Mouse (Mus musculus) embryonic stem cell, embryonic (primary cell): ENCODE results near the gene E130308A19Rik.

ENCODE experiments used
- CTCF ChIA-PET, 4 experiments: fragments of 300-600 bp in 2 of 4; fragments of 350-600 bp in 2 of 4; sonication (Branson Sonifier 250); formaldehyde crosslinking; loops; one replicate each; lab custom pipeline; 2022; ENCODE audit warnings: inconsistent platforms in 2 of 4; lab: Charles Lee
- POLR2A ChIA-PET, 4 experiments: fragments of 300-600 bp in 2 of 4; fragments of 350-600 bp in 2 of 4; sonication (Branson Sonifier 250); formaldehyde crosslinking; loops; one replicate each; lab custom pipeline; 2022; ENCODE audit warnings: antibody characterized with exemption in 4 of 4, inconsistent platforms in 1 of 4; lab: Charles Lee

Gene E130308A19Rik

DNA sequence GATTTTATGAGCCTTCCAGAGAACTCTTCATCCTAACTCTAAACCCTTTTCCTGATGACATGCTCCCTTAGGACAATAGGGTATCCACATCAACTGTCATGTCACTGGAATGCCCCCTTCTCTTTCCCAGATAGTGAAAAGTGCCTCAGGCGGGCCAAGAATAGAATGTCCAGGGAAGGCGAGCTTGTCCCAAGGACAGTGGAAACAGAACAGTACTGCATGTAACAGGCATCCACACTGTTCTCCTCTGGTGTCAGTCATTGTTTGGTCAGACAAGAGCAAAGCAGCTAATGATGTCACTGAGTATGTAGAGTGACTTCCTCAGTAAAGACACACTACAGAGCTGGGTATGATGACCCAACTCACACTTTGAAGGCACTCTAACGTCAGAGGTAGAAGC is 151.8 kb downstream of the E130308A19Rik start:
- ChIA-PET POLR2A (interaction anchor here in 2 of 4 experiments (0.6 to 2.0 kb wide), 6 partner anchors 8 to 184 kb away, joined by 3 to 6 read pairs (median 4); partner anchors contain the start of gene Snx30 (in 1 of the 2)), CTCF (interaction anchor here in 2 of 4 experiments (0.8 to 3.0 kb wide), 3 partner anchors 16 to 151 kb away, joined by 3 to 13 read pairs (median 3); no protein-coding TSS in a partner anchor)

DNA sequence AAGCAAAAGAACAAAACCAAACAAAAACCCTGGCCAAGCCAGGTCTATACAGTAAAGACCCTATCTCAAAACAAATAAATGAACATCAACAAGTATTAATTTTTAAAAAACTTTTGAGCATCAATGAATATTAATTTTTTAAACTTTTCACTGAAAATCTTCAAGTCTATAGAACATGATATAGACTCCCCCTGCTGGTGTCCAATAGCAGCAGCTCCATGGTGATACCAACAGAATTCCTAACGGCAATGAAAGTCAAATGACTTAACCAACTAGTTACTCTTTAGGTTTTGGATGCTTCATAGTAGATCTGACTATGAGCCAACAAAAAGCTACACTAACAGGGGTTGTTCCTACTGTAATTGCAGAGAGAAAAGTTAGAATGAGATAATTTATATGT is 154.6 kb downstream of the E130308A19Rik start:
- CTCF ChIA-PET: interaction anchor here (0.6 to 1.9 kb wide), 9 partner anchors 13 to 159 kb away, joined by 3 to 11 read pairs (median 3); partner anchors contain the start of gene Snx30 (in 1 of the 4)

DNA sequence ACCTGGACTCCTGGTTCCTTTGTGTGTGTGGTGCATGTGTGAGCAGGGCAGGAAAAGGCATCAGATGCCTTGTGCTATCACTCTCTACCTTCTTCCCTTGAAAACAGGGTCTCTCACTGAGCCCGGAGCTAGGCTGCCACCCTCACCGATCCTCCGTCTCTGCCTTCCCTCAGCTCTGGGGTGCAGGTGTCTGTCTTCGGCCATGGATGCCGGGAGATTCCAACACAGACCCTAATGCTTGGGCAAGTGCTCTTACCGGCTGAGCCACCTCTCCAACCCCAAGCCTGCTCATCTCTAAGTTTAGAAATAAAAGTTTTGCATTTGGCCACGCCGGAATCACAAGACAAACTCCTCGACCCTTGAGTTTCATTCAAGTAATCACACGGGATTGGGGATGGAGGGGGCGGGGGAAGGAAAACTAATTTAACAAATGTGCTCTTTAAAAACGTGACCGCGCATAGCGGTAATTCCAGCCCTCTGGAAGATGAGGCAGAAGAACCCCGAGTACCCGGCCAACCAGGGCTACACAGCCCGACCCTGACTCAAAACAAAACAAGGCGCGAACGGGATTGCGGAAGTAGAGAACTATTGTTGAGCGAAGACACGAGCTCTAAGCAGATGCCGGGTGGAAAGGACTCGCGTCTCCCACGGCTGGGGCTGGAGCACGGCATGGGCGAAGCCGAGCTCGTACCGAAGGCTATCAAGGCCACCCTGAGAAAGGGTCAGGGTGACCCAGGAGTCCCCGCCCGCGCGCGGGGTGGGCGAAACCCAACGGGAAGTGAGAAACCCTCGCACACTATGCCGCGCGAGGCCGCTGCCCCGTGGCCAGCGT is 157.1 kb downstream of the E130308A19Rik start:
- ChIA-PET POLR2A (interaction anchor here (0.6 to 7.5 kb wide), 41 partner anchors 8 to 594 kb away, joined by 3 to 55 read pairs (median 4); partner anchors contain the start of genes Snx30 (in 3 of the 4), E130308A19Rik (in 2 of the 4), Hsdl2 (in 1 of the 4) and Ugcg (in 1 of the 4)), CTCF (interaction anchor here (0.6 to 5.0 kb wide), 5 partner anchors 11 to 145 kb away, joined by 3 to 26 read pairs (median 3); no protein-coding TSS in a partner anchor)

More for the DNA sequence above, 154.6 kb downstream of the E130308A19Rik start:
- POLR2A ChIA-PET: interaction anchor here in 3 of 4 experiments (0.6 to 7.5 kb wide), 11 partner anchors 9 to 822 kb away, joined by 3 to 55 read pairs (median 3); partner anchors contain the start of genes Snx30 (in 2 of the 3) and E130308A19Rik (in 1 of the 3)

DNA sequence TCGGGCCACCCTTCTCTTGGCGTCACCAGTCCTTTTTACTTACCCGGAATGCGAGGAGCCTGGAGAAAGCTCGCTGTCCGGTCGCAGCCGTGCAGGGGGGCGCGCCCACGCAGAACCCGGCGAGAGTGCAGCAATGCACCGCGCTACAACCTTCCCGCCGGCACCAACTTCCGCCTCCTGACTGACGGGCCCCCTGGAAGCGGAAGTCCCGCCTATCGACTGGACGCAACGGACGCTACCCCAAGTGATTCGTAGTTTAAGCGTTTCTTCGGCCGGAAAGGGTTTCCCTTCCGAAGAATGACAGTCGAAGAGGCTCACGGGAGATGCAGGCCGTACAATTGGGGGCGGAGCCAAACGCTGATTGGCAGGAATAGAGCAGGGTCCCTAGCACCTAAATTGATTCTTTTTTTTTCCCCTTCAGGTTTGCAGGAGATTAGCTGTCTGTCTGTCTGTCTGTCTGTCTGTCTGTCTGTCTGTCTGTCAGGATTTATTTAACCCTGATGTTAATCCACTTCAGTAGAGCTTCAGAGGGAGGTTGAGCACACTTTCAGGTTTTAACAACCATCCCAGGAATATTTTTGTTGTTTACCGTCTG is 157.8 kb downstream of the E130308A19Rik start:
- ChIA-PET POLR2A (interaction anchor here (0.6 to 7.5 kb wide), 40 partner anchors 9 to 595 kb away, joined by 3 to 55 read pairs (median 4); partner anchors contain the start of genes Snx30 (in 3 of the 4), E130308A19Rik (in 2 of the 4), Hsdl2 (in 1 of the 4) and Ugcg (in 1 of the 4)), CTCF (interaction anchor here (0.6 to 5.0 kb wide), 7 partner anchors 10 to 144 kb away, joined by 3 to 26 read pairs (median 3); partner anchors contain the start of gene Snx30 (in 1 of the 4))

DNA sequence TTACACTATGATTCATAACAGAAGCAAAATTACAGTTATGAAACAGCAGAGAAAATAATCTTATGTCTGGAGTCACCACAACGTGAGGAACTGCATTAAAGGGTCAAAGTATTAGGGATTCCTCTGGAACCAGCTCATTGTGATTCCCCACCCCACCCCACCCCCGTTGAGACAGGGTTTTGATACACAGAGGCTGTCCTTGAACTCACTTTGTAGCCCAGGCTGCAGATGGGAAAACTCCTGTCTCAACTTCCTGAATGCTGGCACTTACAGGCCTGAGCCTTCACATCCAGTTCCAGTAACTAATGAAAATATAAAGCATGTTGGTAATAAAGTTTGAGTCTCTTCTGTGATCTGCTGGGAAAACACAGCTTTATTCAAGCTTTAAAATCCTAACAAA is 159.4 kb downstream of the E130308A19Rik start:
- ChIA-PET CTCF (interaction anchor here in 3 of 4 experiments (0.5 to 5.0 kb wide), 9 partner anchors 9 to 1829 kb away, joined by 3 to 26 read pairs (median 4); partner anchors contain the start of gene Snx30 (in 1 of the 3)), POLR2A (interaction anchor here in 3 of 4 experiments (0.5 to 7.5 kb wide), 8 partner anchors 10 to 78 kb away, joined by 3 to 55 read pairs (median 4); partner anchors contain the start of gene Snx30 (in 2 of the 3))

DNA sequence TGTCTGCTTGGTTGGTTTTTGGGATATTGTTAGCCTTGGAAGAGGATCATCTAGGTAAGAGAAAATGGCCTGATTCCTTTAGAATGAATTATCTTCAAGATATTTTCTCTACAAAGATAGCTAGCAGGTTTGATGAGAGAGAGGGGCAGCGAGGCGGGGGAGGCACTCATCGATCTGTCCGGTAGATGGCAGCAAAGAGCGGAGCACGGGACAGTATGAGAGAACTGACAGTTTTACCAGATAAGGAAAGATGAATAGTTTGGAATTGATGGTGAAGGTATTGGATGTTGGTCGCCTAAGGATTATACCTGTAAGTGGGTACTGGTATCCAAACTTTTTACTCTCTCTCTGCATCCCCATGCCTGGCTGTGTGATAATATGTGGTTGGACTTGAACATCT is 160.7 kb downstream of the E130308A19Rik start:
- ChIA-PET POLR2A (interaction anchor here in 3 of 4 experiments (1.0 to 3.8 kb wide), 6 partner anchors 11 to 114 kb away, joined by 3 to 17 read pairs (median 4); partner anchors contain the start of gene Snx30 (in 3 of the 3)), CTCF (interaction anchor here (0.5 to 5.0 kb wide), 27 partner anchors 9 to 651 kb away, joined by 3 to 26 read pairs (median 4); partner anchors contain the start of genes Inip (in 1 of the 4) and Snx30 (in 1 of the 4))

DNA sequence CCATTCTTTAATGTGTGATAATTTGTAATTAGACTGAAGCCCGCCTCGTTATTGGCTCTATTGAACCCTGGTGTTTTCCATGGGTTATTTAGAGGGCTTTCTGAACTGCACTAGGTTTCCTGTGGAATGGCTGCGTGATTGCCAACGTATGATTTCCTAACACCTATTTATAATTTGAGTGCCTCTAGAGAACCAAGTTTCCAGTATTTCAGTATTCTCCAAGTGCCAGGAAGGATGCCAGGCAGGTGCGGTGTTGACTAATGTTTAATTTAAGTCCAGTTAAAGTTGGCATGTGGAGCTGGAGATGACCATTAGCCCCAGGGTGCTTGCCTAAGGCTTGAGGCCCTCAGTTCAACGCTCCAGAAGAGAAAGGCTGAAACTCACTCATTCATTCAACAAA is 161.1 kb downstream of the E130308A19Rik start:
- POLR2A ChIA-PET: interaction anchor here in 3 of 4 experiments (1.0 to 3.8 kb wide), 6 partner anchors 10 to 115 kb away, joined by 3 to 17 read pairs (median 4); partner anchors contain the start of gene Snx30 (in 3 of the 3)
- CTCF ChIA-PET: interaction anchor here (0.6 to 5.0 kb wide), 22 partner anchors 8 to 651 kb away, joined by 3 to 26 read pairs (median 5); partner anchors contain the start of gene Snx30 (in 1 of the 4)

DNA sequence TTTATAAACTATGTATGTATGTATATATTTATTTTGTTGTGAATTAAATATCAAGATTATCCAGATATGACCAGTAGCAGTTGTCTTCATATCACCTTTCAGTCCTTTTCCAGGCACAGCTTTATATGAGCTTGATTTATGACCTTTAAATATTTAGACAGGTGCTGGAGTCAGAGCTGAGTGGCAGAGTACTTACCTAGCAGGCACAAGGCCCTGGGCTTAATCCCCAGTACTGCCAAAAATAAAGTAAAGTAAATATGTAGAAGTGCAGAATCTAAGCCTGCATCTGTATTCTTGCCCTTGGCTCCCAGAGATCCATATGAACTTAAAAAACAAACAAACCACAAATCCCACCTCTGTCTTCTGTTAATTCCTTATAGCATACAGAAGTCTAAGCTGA is 163.0 kb downstream of the E130308A19Rik start:
- POLR2A ChIA-PET: interaction anchor here in 2 of 4 experiments (0.6 to 3.8 kb wide), 3 partner anchors 16 to 92 kb away, joined by 3 to 17 read pairs (median 3); partner anchors contain the start of gene Snx30 (in 2 of the 2)
- CTCF ChIA-PET: interaction anchor here in 2 of 4 experiments (1.0 to 1.8 kb wide), 2 partner anchors 82 to 140 kb away, joined by 3 to 4 read pairs; no protein-coding TSS in a partner anchor

DNA sequence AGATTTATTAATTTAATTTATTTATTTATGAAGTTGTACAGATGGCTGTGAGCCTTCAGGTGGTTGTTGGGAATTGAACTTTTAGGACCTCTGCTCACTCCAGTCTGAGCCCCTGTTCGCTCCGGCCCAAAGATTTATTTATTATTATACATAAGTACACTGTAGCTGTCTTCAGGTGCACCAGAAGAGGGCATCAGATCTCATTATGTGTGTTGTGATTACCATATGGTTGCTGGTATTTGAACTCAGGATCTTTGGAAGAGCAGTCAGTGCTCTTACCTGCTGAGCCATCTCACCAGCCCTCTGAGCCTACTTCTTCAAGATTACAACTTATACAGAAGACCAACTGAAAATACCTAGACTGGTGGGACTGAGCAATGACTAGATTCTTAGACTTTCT is 167.6 kb downstream of the E130308A19Rik start:
- ChIA-PET POLR2A (interaction anchor here in 2 of 4 experiments (1.0 to 1.6 kb wide), 3 partner anchors 10 to 12 kb away, joined by 3 to 7 read pairs (median 4); partner anchors contain the start of gene Snx30 (in 1 of the 2)), CTCF (interaction anchor here in 2 of 4 experiments (0.6 to 1.5 kb wide), 5 partner anchors 10 to 26 kb away, joined by 3 to 4 read pairs (median 3); partner anchors contain the start of gene Snx30 (in 1 of the 2))

DNA sequence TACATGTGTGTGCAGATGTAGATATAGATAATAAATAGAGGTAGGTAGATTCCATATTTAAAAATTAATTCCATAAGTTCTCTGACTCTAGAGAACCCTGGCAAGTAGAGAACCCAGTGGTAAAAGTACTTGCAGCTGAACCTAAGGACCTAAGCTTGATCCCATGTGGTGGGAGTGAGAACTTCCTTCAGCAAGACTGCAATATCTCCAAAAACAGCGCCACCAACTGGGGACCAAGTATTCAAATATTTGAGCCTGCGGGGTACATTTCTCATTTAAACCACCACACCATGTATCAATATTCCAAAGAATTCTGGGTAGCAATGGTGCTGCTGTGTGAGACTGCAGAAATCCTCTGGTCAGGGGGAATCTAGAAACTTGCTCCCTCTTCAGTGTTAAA is 168.1 kb downstream of the E130308A19Rik start:
- CTCF ChIA-PET: interaction anchor here in 2 of 4 experiments (0.6 to 1.5 kb wide), 5 partner anchors 10 to 25 kb away, joined by 3 to 4 read pairs (median 3); partner anchors contain the start of gene Snx30 (in 1 of the 2)
- POLR2A ChIA-PET: interaction anchor here in 2 of 4 experiments (1.1 to 1.6 kb wide), 2 partner anchors 11 kb away, joined by 4 to 7 read pairs; partner anchors contain the start of gene Snx30 (in 1 of the 2)

DNA sequence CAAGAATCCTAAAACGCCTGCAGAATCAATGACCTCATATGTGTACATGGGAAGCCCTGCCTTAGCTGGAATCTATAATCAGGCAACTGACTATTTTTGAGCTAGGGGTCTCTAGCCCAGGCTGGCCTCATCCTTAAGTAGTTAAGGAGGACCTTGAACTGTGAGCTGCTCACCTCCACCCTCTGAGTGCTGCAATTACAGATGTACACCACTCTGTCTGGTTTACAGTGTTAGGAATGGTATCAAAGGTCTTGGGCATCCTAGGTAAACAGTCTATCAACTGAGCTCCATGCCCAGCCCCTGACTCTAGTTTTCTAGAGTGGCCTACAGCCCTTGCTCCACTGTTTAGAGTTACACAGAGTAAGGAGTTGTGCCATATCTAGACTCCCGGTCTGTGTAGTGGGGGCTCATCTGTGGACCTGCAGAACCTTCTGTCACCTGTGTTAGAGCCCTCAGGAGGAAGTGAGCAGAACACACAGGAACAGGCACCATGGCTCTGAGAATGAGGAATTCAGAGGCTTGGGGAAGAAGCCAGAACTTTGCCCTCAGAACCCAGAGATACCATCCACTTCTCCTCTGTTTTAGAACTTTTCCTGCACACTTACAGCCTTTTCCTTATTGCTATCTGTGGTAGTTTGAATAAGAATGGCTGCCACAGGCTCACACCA is 169.9 kb downstream of the E130308A19Rik start:
- ChIA-PET POLR2A (interaction anchor here in 2 of 4 experiments (0.8 to 1.4 kb wide), 6 partner anchors 10 to 106 kb away, joined by 3 to 5 read pairs (median 4); partner anchors contain the start of gene Snx30 (in 2 of the 2)), CTCF (interaction anchor here in 2 of 4 experiments (0.7 to 1.9 kb wide), 7 partner anchors 9 to 75 kb away, joined by 3 to 8 read pairs (median 4); partner anchors contain the start of gene Snx30 (in 2 of the 2))

DNA sequence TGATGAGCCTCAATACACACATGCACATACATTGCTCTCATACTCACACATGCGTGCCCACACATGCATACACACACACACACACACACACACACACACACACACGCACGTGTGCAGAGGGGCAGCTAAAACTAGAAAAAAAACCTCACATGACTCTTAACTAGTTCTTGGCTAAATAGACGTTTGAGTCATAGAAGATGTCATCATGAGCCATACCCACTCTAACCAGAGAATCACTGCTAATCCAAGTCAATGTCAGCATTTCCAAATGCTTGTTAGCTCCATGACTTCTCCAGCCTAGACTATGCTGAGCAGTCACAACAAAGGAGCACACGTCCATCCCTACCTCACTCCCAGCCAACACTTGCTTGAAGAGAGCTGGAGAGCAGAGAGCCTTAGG is 174.2 kb downstream of the E130308A19Rik start:
- ChIA-PET POLR2A (interaction anchor here in 1 of 4 experiments (1.2 kb wide), 1 partner anchor 24 kb away, joined by 4 read pairs; no protein-coding TSS in a partner anchor), CTCF (no interaction called here)

DNA sequence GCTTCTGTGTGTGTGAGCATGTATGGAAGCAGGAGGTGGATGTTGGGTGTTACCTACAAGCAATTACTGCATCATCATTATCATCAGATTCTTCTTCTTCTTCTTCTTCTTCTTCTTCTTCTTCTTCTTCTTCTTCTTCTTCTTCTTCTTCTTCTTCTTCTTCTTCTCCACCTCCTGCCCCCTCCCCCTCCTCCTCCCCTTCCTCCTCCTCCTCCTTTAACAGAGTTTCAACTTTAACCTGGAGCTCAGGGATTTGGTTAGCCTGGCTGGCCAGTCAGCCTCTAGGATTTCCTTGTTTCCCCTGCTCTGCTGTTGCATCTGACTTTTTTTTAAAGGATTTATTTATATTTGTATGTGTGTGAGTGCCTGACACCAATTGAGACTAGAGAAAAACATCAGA is 175.5 kb downstream of the E130308A19Rik start, which contains the start of gene Inip:
TSS of gene Inip (minus strand) at position 101 of the 400 bp plus-strand sequence.
- CTCF ChIA-PET: interaction anchor here in 1 of 4 experiments (0.6 kb wide), 1 partner anchor 15 kb away, joined by 4 read pairs; no protein-coding TSS in a partner anchor

DNA sequence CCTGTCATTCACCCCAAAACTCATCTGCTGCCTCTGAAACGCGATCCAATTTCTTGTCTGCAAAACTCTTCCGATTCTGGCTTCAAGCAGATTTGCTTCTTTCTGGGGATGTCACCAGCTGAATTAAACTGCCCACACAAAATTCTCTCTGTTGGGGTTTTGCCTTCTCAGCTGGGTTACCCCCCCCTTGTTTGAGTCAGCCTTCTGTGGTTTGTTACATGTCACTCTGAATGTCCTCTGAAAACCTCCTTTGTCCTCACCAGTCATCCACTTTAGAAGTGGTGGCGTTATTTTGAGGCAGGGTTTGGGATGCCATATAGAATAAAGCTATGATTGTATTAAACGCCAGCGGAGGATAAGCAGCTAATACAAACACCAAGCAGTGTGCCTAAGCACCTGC is 176.1 kb downstream of the E130308A19Rik start:
- ChIA-PET CTCF (no interaction called here), POLR2A (interaction anchor here in 1 of 4 experiments (0.6 to 0.7 kb wide), 3 partner anchors 49 to 126 kb away, joined by 3 read pairs; no protein-coding TSS in a partner anchor)

More for the DNA sequence above, 175.5 kb downstream of the E130308A19Rik start, which contains the start of gene Inip:
- POLR2A ChIA-PET: interaction anchor here in 1 of 4 experiments (0.6 to 0.7 kb wide), 3 partner anchors 49 to 126 kb away, joined by 3 read pairs; no protein-coding TSS in a partner anchor

DNA sequence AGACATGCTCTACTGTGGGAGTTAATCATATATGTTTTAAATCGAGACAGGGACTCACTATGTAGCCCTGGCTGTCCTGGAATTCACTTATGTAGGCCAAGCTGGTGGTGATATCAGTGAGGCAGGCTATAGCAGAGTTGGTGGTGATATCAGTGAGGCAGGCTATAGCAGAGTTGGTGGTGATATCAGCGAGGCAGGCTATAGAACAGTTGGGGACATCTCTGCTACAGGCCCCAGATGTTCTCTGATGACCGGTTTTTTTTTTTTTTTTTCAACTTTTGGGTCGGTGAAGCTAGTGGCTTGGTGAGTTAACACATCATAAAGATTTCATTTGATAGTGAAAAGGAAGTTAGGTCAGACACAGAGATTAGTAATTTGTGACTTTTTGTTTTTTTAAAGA is 176.8 kb downstream of the E130308A19Rik start:
- POLR2A ChIA-PET: interaction anchor here in 1 of 4 experiments (0.6 kb wide), 2 partner anchors 17 to 592 kb away, joined by 3 to 4 read pairs; no protein-coding TSS in a partner anchor

DNA sequence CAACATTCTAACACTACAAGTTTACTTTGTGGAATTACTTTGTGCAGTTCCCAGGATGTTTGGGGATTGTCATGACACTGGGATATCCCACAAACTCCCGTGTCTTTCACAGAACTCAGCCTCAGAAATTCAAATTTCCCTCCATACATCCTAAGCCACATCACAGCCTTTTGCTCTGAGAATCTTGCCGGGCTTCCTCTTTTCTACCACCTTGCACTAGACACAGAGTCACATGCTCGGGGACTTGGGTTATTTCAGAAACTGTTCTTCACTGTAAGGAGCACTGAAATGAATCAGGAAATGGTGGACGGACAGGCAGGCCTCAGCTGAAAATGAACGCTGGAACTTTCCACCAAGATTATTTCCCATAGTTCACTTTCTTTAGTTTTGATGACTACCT is 177.3 kb downstream of the E130308A19Rik start:
- ChIA-PET POLR2A (interaction anchor here in 1 of 4 experiments (0.6 kb wide), 2 partner anchors 18 to 593 kb away, joined by 3 to 4 read pairs; no protein-coding TSS in a partner anchor), CTCF (interaction anchor here in 1 of 4 experiments (0.6 kb wide), 1 partner anchor 125 kb away, joined by 3 read pairs; no protein-coding TSS in a partner anchor)

More for the DNA sequence above, 176.8 kb downstream of the E130308A19Rik start:
- CTCF ChIA-PET: no interaction called here
